Mouse (Mus musculus): Measurements from ENCODE around the gene Srp72. TPM values are rescaled to one million over a fixed set of nuclear protein-coding genes. Genes with fewer than 3 reads are reported as not detected.
A peak's percentile ranks its signal among the peaks of the same experiment; 100 is the strongest.

Srp72 gene
- polyA plus RNA-seq, 1 experiment from 2014 or later: 98.0 TPM

DNA sequence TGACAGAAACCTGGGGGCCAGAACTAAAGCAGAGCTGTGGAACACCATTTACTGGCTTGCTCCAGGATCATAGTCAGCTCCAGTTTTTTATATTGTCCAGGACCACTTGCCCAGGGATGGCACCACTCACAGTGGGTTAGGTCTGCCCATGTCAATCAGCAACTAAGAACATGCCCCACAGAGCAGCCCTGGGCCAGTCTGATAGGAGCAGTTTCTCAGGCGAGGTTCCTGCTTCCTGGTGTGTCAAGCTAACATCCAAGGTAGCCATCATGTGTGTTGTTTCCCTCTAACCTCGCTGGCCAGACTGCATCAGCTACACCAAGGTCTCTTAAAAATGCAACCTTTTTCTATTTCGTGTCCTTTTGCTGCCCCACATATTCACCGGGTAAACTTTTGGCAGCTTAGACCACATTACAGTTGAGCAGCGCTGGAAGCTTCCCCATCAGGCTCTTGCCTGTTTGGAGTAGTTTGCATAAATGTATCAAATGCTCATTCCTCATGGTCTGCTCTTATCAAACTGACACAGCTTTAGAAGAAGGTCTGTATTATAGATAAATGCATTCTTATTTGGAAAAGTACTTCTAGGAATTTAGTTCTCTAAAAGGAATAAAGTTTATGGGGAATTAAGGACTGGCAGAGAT is 18.8 kb downstream of the Srp72 start:
- Histone ChIP-seq H3K27ac (ENCODE audit: low read length) (no peak overlapping the region), H3K9ac (replicated peaks; ENCODE audit: low read length) (no peak overlapping the region), H3K4me1 (ENCODE audit: insufficient read depth, low read length) (no peaks in the 10 kb centered on the region), H3K27me3 (ENCODE audit: insufficient read depth, low read length) (no peaks in the 10 kb centered on the region), H3K4me3 (ENCODE audit: low read length) (no peak overlapping the region), H3K9me3 (ENCODE audit: low read length) (no peaks in the 10 kb centered on the region), H3K36me3 (ENCODE audit: insufficient read depth, low read length) (peaks cover 75% of the 10 kb centered on the region), H3K4me2 (replicated peaks; ENCODE audit: low read depth, low read length) (no peak overlapping the region)
- WGBS: 97% methylated on average over 5 of the region's 5 CpGs
- ATAC-seq (ENCODE audit: low FRiP score, low TSS enrichment): no peak

DNA sequence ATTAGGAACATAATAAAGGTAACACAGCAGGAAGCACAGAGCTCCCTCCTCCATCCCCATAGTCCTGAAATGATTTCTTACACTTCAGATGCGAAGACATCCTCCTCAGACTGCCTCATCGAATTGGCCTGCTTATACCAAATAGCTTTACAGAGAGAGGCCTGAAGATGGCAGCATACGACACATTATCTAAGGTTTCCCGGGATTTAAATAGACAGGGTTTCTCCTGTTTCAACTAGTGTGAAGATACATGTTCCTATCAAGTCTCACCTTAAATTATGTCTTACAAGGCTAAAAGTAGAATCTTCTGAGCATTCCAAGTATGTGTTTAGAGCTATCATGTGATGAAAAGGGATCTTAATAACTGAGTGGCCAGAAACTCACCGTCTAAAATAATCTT is 23.9 kb downstream of the Srp72 start:
- Histone ChIP-seq H3K9ac (replicated peaks; ENCODE audit: low read length) (no peak overlapping the region), H3K4me2 (replicated peaks; ENCODE audit: low read depth, low read length) (no peak overlapping the region), H3K36me3 (ENCODE audit: insufficient read depth, low read length) (peaks cover 63% of the 10 kb centered on the region), H3K9me3 (ENCODE audit: low read length) (no peaks in the 10 kb centered on the region), H3K27ac (ENCODE audit: low read length) (no peak overlapping the region), H3K4me3 (ENCODE audit: low read length) (no peak overlapping the region), H3K27me3 (ENCODE audit: insufficient read depth, low read length) (no peaks in the 10 kb centered on the region), H3K4me1 (ENCODE audit: insufficient read depth, low read length) (no peaks in the 10 kb centered on the region)
- WGBS: 45% methylated on average over 5 of the region's 5 CpGs
- no peak for ATAC-seq (ENCODE audit: low FRiP score, low TSS enrichment)

GRCm38 (mm10) chr5:77001192-77001591 is 26.7 kb downstream of the Srp72 start:
- WGBS: 97% methylated on average over 17 of the region's 17 CpGs
- Histone ChIP-seq H3K27me3 (ENCODE audit: insufficient read depth, low read length) (no peaks in the 10 kb centered on the region), H3K4me2 (replicated peaks; ENCODE audit: low read depth, low read length) (no peak overlapping the region), H3K4me1 (ENCODE audit: insufficient read depth, low read length) (no peaks in the 10 kb centered on the region), H3K9me3 (ENCODE audit: low read length) (no peaks in the 10 kb centered on the region), H3K4me3 (ENCODE audit: low read length) (no peak overlapping the region), H3K27ac (ENCODE audit: low read length) (no peak overlapping the region), H3K36me3 (ENCODE audit: insufficient read depth, low read length) (peaks cover 38% of the 10 kb centered on the region), H3K9ac (replicated peaks; ENCODE audit: low read length) (no peak overlapping the region)
- ATAC-seq (ENCODE audit: low FRiP score, low TSS enrichment): no peak

GRCm38 (mm10) chr5:77004051-77004821 is 29.8 kb downstream of the Srp72 start, which contains the start of gene Arl9:
Gene Arl9 (plus strand): TSS chr5:77004055.
- H3K4me1 ChIP-seq (ENCODE audit: insufficient read depth, low read length): no peaks in the 10 kb centered on the region
- no peak for ATAC-seq (ENCODE audit: low FRiP score, low TSS enrichment)
- 93% methylated on average over 6 of the region's 6 CpGs for WGBS
- no peak within 1 kb of the TSS for H3K4me2 ChIP-seq (replicated peaks; ENCODE audit: low read depth, low read length)
- H3K9ac ChIP-seq (replicated peaks; ENCODE audit: low read length): no peak within 1 kb of the TSS
- H3K27me3 ChIP-seq (ENCODE audit: insufficient read depth, low read length): no peaks in the 10 kb centered on the region
- H3K9me3 ChIP-seq (ENCODE audit: low read length): no peaks in the 10 kb centered on the region
- peaks cover 19% of the 10 kb centered on the region for H3K36me3 ChIP-seq (ENCODE audit: insufficient read depth, low read length)
- no peak within 1 kb of the TSS for H3K27ac ChIP-seq (ENCODE audit: low read length)
- H3K4me3 ChIP-seq (ENCODE audit: low read length): no peak within 1 kb of the TSS

DNA sequence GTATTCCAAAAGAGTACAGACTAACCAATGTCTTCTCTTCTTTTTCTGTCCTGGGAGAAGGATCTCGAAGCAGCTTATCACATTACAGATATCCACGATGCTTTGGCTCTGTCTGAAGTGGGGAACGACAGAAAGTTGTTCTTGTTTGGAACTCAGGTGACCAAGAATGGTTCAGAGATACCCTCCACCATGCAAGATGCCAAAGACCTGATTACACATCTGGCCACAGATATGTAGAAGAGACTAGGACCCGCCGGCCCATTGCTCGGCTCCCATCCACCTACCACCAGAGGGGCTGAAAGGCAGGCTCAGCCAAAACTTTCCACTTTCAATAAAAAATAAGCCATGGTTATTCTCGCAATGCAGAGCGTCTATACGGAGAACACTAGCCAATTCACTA is 35.9 kb downstream of the Srp72 start:
- Histone ChIP-seq H3K27me3 (ENCODE audit: insufficient read depth, low read length) (peaks cover 3% of the 10 kb centered on the region; the same call in 1 of the 2 replicates), H3K9me3 (ENCODE audit: low read length) (no peaks in the 10 kb centered on the region), H3K9ac (replicated peaks; ENCODE audit: low read length) (no peak overlapping the region), H3K36me3 (ENCODE audit: insufficient read depth, low read length) (no peaks in the 10 kb centered on the region), H3K4me2 (replicated peaks; ENCODE audit: low read depth, low read length) (no peak overlapping the region), H3K4me3 (ENCODE audit: low read length) (no peak overlapping the region), H3K27ac (ENCODE audit: low read length) (no peak overlapping the region), H3K4me1 (ENCODE audit: insufficient read depth, low read length) (no peaks in the 10 kb centered on the region)
- no peak for ATAC-seq (ENCODE audit: low FRiP score, low TSS enrichment)
- 95% methylated on average over 9 of the region's 9 CpGs for WGBS

- 65% methylated on average over 3 of the region's 3 CpGs for WGBS
These were observed 36.6 kb downstream of the Srp72 start for GRCm38 (mm10) chr5:77011082-77011481.

GRCm38 (mm10) chr5:77013171-77013570 is 38.7 kb downstream of the Srp72 start:
- no peaks in the 10 kb centered on the region for H3K36me3 ChIP-seq (ENCODE audit: insufficient read depth, low read length)
- peaks cover 3% of the 10 kb centered on the region; the same call in 1 of the 2 replicates for H3K27me3 ChIP-seq (ENCODE audit: insufficient read depth, low read length)
- no peak overlapping the region for H3K27ac ChIP-seq (ENCODE audit: low read length)
- no peak overlapping the region for H3K4me2 ChIP-seq (replicated peaks; ENCODE audit: low read depth, low read length)
- no peak overlapping the region for H3K4me3 ChIP-seq (ENCODE audit: low read length)
- 81% methylated on average over 3 of the region's 3 CpGs for WGBS
- no peak for ATAC-seq (ENCODE audit: low FRiP score, low TSS enrichment)
- peaks cover 4% of the 10 kb centered on the region; the same call in 1 of the 2 replicates for H3K4me1 ChIP-seq (ENCODE audit: insufficient read depth, low read length)
- H3K9ac ChIP-seq (replicated peaks; ENCODE audit: low read length): no peak overlapping the region
- no peaks in the 10 kb centered on the region for H3K9me3 ChIP-seq (ENCODE audit: low read length)

More at GRCm38 (mm10) chr5:77011082-77011481, 36.6 kb downstream of the Srp72 start:
- ATAC-seq (ENCODE audit: low FRiP score, low TSS enrichment): no peak
- Histone ChIP-seq H3K4me1 (ENCODE audit: insufficient read depth, low read length) (peaks cover 1% of the 10 kb centered on the region; the same call in 1 of the 2 replicates), H3K36me3 (ENCODE audit: insufficient read depth, low read length) (no peaks in the 10 kb centered on the region), H3K27me3 (ENCODE audit: insufficient read depth, low read length) (peaks cover 3% of the 10 kb centered on the region; the same call in 1 of the 2 replicates), H3K27ac (ENCODE audit: low read length) (no peak overlapping the region), H3K9me3 (ENCODE audit: low read length) (no peaks in the 10 kb centered on the region), H3K9ac (replicated peaks; ENCODE audit: low read length) (no peak overlapping the region), H3K4me2 (replicated peaks; ENCODE audit: low read depth, low read length) (no peak overlapping the region), H3K4me3 (ENCODE audit: low read length) (no peak overlapping the region)

GRCm38 (mm10) chr5:77015544-77016482 is 41.3 kb downstream of the Srp72 start, which contains the start of gene Thegl:
Gene Thegl (plus strand): TSS chr5:77016023.
- WGBS: 8% methylated on average over 57 of the region's 57 CpGs
- Histone ChIP-seq H3K36me3 (ENCODE audit: insufficient read depth, low read length) (no peaks in the 10 kb centered on the region), H3K4me1 (ENCODE audit: insufficient read depth, low read length) (peaks cover 4% of the 10 kb centered on the region; the same call in 1 of the 2 replicates), H3K9me3 (ENCODE audit: low read length) (no peaks in the 10 kb centered on the region), H3K27me3 (ENCODE audit: insufficient read depth, low read length) (peaks cover 3% of the 10 kb centered on the region; the same call in 1 of the 2 replicates), H3K27ac (ENCODE audit: low read length) (no peak within 1 kb of the TSS), H3K4me2 (replicated peaks; ENCODE audit: low read depth, low read length) (peak within 1 kb of the TSS; percentile 93), H3K4me3 (ENCODE audit: low read length) (peak within 1 kb of the TSS; percentile 59), H3K9ac (replicated peaks; ENCODE audit: low read length) (peak within 1 kb of the TSS; percentile 59)
- ATAC-seq (ENCODE audit: low FRiP score, low TSS enrichment): peak; percentile 99

- H3K4me2 ChIP-seq (replicated peaks; ENCODE audit: low read depth, low read length): no peak overlapping the region
- H3K4me1 ChIP-seq (ENCODE audit: insufficient read depth, low read length): no peaks in the 10 kb centered on the region
- H3K9ac ChIP-seq (replicated peaks; ENCODE audit: low read length): no peak overlapping the region
- H3K4me3 ChIP-seq (ENCODE audit: low read length): no peak overlapping the region
- WGBS: 73% methylated on average over 3 of the region's 3 CpGs
- H3K36me3 ChIP-seq (ENCODE audit: insufficient read depth, low read length): no peaks in the 10 kb centered on the region
- no peak overlapping the region for H3K27ac ChIP-seq (ENCODE audit: low read length)
- no peaks in the 10 kb centered on the region for H3K27me3 ChIP-seq (ENCODE audit: insufficient read depth, low read length)
- H3K9me3 ChIP-seq (ENCODE audit: low read length): no peaks in the 10 kb centered on the region; the same call in 1 of the 2 replicates
- ATAC-seq (ENCODE audit: low FRiP score, low TSS enrichment): no peak
These were observed 53.6 kb downstream of the Srp72 start for GRCm38 (mm10) chr5:77028034-77028433.
